Mouse (Mus musculus) megakaryocyte progenitor cell, adult 5-6 weeks (primary cell): ENCODE data around the gene Timm17b. TPM values are rescaled to one million over a fixed set of nuclear protein-coding genes. Genes with fewer than 3 reads are reported as not detected.
A peak's percentile ranks its signal among the peaks of the same experiment; 100 is the strongest.

Experiments
- ATAC-seq: replicated peaks from 2 replicates; pipeline ENCODE4 v1.8.0; 2016; ENCODE audit warnings: mild to moderate bottlenecking, moderate TSS enrichment, inconsistent platforms; ENCODE audit not compliant: poor library complexity
- total RNA-seq, 2 experiments: library from RNA; stranded (forward) in 1 of 2; stranded (reverse) in 1 of 2; fragments of 157-497, 149-512 nt in 1 of 2; fragments of 200-1000 nt in 1 of 2; gene quantifications; 2 replicates each; pipeline versions ENCODE4 v1.2.3 to v1.2.4; 2015 to 2017

Gene Timm17b
- total RNA-seq, 2 experiments from 2014 or later = 90.7 to 116 TPM

DNA sequence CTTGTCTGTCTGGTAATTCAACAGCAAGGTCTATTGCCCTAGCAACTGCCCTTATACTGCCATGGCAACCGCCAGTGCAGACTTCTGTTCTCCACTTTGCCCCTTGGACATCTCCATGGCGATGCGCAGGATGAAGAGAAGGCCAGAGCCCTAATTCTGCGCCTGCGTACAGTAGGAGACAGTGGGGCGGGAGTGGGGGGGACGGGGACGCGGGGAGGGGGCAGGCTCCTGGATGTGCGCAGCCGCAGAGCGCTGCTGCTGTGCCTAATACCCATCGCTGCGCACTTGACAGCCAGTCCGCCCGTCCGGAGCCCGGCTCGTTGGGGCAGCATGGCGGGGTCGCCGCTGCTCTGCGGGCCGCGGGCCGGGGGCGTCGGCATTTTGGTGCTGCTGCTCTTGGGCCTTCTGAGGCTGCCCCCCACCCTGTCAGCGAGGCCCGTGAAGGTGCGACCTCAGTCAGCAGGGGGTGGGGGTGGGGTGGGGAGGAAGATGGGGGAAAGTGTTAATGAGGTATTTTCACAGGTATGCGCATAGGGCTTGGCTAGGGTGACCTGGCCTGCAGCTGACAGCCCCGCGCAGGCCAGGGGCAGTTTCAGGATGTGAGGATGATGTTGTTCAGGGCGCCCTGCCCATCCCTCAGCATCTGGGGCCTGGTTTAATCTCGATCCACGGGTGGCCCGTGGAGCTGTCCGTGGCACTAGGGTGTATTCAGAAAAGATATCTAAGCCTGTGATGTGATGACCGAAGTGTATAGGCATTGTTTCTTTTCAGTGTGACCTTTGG is 20.6 kb downstream of the Timm17b start, which contains the start of gene Pcsk1n:
TSS of gene Pcsk1n (plus strand) at position 222 of the 783 bp plus-strand sequence.
- no peak for ATAC-seq

DNA sequence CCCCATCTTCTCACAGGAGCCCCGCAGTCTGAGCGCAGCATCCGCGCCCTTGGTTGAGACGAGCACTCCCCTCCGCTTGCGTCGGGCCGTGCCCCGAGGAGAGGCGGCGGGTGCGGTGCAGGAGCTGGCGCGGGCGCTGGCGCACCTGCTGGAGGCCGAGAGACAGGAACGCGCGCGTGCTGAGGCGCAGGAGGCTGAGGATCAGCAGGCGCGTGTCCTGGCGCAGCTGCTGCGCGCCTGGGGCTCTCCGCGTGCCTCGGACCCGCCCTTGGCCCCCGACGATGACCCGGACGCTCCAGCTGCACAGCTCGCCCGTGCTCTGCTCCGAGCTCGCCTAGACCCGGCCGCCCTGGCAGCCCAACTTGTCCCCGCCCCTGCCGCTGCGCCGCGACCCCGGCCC is 22.9 kb downstream of the Timm17b start:
- ATAC-seq = no peak

GRCm38 (mm10) chrX:7926266-7926665 is 27.1 kb downstream of the Timm17b start:
- ATAC-seq = no peak

DNA sequence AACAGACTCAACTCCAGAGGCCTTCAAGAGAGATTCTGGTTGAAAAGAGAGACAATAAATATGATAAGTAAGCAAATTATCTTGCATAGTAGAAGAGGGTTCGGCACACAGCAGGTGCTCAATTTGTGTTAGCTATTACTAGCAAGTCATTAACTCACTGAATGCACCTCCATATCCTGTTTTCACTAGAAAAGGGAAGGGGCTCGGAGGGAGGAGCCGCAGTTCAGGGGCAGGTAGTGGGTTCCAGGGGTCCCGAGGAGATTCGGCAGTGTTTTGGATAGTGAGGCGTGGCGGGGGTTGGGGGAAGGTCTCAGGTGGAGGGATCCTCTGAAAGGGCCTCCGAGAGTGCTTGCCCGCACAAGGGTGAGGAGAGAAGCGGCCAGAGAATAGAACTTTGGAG is 28.0 kb downstream of the Timm17b start:
- ATAC-seq = no peak

GRCm38 (mm10) chrX:7928270-7928790 is 29.2 kb downstream of the Timm17b start, which contains the start of gene Eras:
Eras (minus strand) TSS chrX:7928607.
- ATAC-seq = no peak

- peak; percentile 80 for ATAC-seq
Measured at GRCm38 (mm10) chrX:7936874-7937273, 37.7 kb downstream of the Timm17b start.

GRCm38 (mm10) chrX:7937667-7938066 is 38.5 kb downstream of the Timm17b start:
- ATAC-seq = no peak

- ATAC-seq = no peak
Measured at GRCm38 (mm10) chrX:7945618-7946017, 46.5 kb downstream of the Timm17b start.

DNA sequence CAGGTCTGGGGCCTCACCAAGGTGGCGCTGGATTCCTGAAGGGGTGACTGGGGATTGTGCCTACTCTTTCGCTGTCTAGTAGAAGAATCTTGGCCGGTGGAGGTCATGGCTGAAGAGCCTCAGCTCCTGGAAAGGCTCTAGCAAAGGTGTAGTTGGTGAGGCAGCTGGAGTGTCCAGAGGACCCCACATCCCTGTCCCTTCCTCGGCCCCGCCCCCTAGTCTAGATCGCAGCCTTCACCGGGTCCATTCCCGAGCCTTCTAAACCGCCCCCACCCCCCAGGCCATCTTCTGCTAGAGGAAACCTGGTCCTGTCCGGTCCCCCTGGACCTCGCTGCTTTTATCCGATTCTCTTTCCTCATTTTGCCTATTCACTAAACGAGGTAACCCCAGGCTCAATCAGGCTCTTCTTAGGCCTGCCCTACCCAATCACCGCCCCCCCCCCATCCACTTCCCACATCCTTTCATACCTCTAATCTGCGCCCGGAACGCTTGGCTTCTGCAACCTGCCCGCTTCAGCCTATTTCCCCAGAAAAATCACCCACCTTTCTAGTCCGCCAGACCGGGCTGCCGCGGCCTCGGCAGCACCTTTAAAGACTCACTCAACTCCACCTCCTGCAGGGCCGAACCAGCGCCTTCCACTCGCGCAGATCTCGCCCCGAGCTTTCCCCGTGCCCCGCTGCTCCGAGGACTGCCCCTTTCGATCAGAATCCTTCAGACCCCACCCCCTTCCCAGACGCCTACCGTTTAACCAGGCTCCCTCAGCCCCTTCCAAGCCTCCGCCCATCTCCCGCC is 48.1 kb downstream of the Timm17b start, which contains the start of gene Hdac6:
TSS of gene Hdac6 (minus strand) at position 782 of the 792 bp plus-strand sequence.
- ATAC-seq = no peak

DNA sequence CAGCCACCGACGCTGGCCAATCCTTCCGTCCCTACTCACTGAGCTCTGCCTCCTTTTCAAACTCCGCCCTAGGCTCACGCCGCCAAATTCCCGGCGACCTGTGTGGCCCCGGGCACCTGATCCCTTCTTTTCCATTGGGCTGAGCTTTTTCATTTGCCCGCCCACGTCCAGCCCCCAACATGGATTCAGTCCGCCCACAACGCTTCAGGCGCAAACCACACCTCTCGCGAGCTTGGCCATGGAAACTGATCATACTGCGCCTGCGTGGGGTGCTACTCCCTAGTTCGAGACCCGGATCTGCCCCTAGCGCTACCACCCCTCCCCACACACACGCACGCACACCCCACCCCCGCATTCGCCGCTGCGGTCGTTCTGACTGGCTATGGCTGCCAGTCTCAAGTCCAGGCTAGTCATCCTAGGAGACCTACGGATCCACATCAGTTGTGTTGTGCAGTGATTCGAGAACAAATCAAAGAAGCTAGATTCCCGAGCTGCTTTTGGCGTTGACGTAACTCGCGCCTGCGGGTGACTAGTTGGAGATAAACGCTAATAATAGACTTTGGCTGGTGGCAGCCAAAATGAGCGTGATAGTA is 48.8 kb downstream of the Timm17b start:
- ATAC-seq = peak; percentile 98

DNA sequence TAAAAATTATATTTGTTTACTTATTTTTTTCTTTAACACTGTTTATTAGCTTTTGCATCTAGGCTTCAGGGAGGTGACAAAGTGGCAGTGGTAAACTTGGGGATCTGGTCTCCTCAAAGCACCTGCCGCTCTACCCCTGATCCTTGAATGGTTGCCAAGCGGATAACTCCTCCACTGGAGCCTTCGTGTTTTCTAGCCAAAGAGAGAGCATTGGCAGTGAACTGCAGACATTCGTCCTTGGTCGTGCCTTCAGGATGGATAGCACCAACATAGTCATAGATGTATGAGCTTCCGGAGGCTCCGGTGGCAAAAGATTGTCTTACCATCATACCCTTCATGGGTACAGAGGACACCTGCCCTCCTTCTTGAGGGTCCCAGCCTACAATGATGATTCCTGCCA is 50.9 kb downstream of the Timm17b start:
- no peak for ATAC-seq

Other genes with a start within 250 kb of the Timm17b start
- 3.9 and 4.8 TPM in 2 replicates for gene Prickle3, start 242.1 kb upstream of the Timm17b start, total RNA-seq (2015)
- 4.1 and 6.0 TPM in 2 replicates for gene Prickle3, start 242.1 kb upstream of the Timm17b start, total RNA-seq (2017)
- gene Plp2, start 228.0 kb upstream of the Timm17b start, total RNA-seq (2015) = 115 and 133 TPM in 2 replicates
- 26.4 and 37.1 TPM in 2 replicates for gene Plp2, start 228.0 kb upstream of the Timm17b start, total RNA-seq (2017)
- gene Magix, start 218.1 kb upstream of the Timm17b start, total RNA-seq (2015) = not detected in 2 replicates
- gene Magix, start 218.1 kb upstream of the Timm17b start, total RNA-seq (2017) = not detected in 2 replicates
- gene Gpkow, start 202.2 kb upstream of the Timm17b start, total RNA-seq (2015) = 26.8 and 28.2 TPM in 2 replicates
- 19.2 and 24.4 TPM in 2 replicates for gene Gpkow, start 202.2 kb upstream of the Timm17b start, total RNA-seq (2017)
- 27.3 and 39.9 TPM in 2 replicates for gene Wdr45, start 185.0 kb upstream of the Timm17b start, total RNA-seq (2015)
- gene Wdr45, start 185.0 kb upstream of the Timm17b start, total RNA-seq (2017) = 18.4 and 21.7 TPM in 2 replicates
- 0.59 TPM in 1 of 2 replicates, not detected in the other for gene Gm45208, start 177.1 kb upstream of the Timm17b start, total RNA-seq (2015)
- gene Gm45208, start 177.1 kb upstream of the Timm17b start, total RNA-seq (2017) = not detected in 2 replicates
- 11.1 and 15.3 TPM in 2 replicates for gene Praf2, start 170.9 kb upstream of the Timm17b start, total RNA-seq (2015)
- gene Praf2, start 170.9 kb upstream of the Timm17b start, total RNA-seq (2017) = 3.4 and 4.9 TPM in 2 replicates
- 0.88 and 1.2 TPM in 2 replicates for gene Ccdc120, start 148.5 kb upstream of the Timm17b start, total RNA-seq (2015)
- gene Ccdc120, start 148.5 kb upstream of the Timm17b start, total RNA-seq (2017) = 0.33 and 1.1 TPM in 2 replicates
- gene Tfe3, start 136.8 kb upstream of the Timm17b start, total RNA-seq (2015) = 12.2 and 14.6 TPM in 2 replicates
- gene Tfe3, start 136.8 kb upstream of the Timm17b start, total RNA-seq (2017) = 4.6 and 7.1 TPM in 2 replicates
- gene Gripap1, start 109.6 kb upstream of the Timm17b start, total RNA-seq (2015) = 34.4 and 34.9 TPM in 2 replicates
- 48.6 and 69.7 TPM in 2 replicates for gene Gripap1, start 109.6 kb upstream of the Timm17b start, total RNA-seq (2017)
- gene Kcnd1, start 77.1 kb upstream of the Timm17b start, total RNA-seq (2015) = 0.34 and 0.42 TPM in 2 replicates
- 0.21 and 0.68 TPM in 2 replicates for gene Kcnd1, start 77.1 kb upstream of the Timm17b start, total RNA-seq (2017)
- gene Otud5, start 58.0 kb upstream of the Timm17b start, total RNA-seq (2015) = 33.0 and 33.7 TPM in 2 replicates
- gene Otud5, start 58.0 kb upstream of the Timm17b start, total RNA-seq (2017) = 48.6 and 58.7 TPM in 2 replicates
- 5.9 TPM in 2 replicates for gene Pim2, start 21.1 kb upstream of the Timm17b start, total RNA-seq (2015)
- gene Pim2, start 21.1 kb upstream of the Timm17b start, total RNA-seq (2017) = 1.2 and 1.5 TPM in 2 replicates
- 8.9 and 10.4 TPM in 2 replicates for gene Slc35a2, start 15.3 kb upstream of the Timm17b start, total RNA-seq (2015)
- gene Slc35a2, start 15.3 kb upstream of the Timm17b start, total RNA-seq (2017) = 12.2 and 25.1 TPM in 2 replicates
- 25.1 and 30.3 TPM in 2 replicates for gene Pqbp1, start 88 bp upstream of the Timm17b start, total RNA-seq (2015)
- 136 and 167 TPM in 2 replicates for gene Pqbp1, start 88 bp upstream of the Timm17b start, total RNA-seq (2017)
- gene Gm10491, start 8.5 kb downstream of the Timm17b start, total RNA-seq (2015) = not detected in 2 replicates
- not detected in 2 replicates for gene Gm10491, start 8.5 kb downstream of the Timm17b start, total RNA-seq (2017)
- gene Gm10490, start 10.2 kb downstream of the Timm17b start, total RNA-seq (2015) = not detected in 2 replicates
- not detected in 2 replicates for gene Gm10490, start 10.2 kb downstream of the Timm17b start, total RNA-seq (2017)
- gene Pcsk1n, start 20.5 kb downstream of the Timm17b start, total RNA-seq (2015) = not detected in 2 replicates
- not detected in 2 replicates for gene Pcsk1n, start 20.5 kb downstream of the Timm17b start, total RNA-seq (2017)
- gene Eras, start 29.2 kb downstream of the Timm17b start, total RNA-seq (2015) = not detected in 2 replicates
- gene Eras, start 29.2 kb downstream of the Timm17b start, total RNA-seq (2017) = not detected in 2 replicates
- 9.2 and 10.4 TPM in 2 replicates for gene Hdac6, start 48.5 kb downstream of the Timm17b start, total RNA-seq (2015)
- gene Hdac6, start 48.5 kb downstream of the Timm17b start, total RNA-seq (2017) = 6.5 and 7.6 TPM in 2 replicates
- gene Gata1, start 78.7 kb downstream of the Timm17b start, total RNA-seq (2015) = 10.7 and 26.3 TPM in 2 replicates
- 8.7 and 20.8 TPM in 2 replicates for gene Gata1, start 78.7 kb downstream of the Timm17b start, total RNA-seq (2017)
- not detected in 2 replicates for gene Glod5, start 119.1 kb downstream of the Timm17b start, total RNA-seq (2015)
- not detected in 2 replicates for gene Glod5, start 119.1 kb downstream of the Timm17b start, total RNA-seq (2017)
- gene Suv39h1, start 175.4 kb downstream of the Timm17b start, total RNA-seq (2015) = 53.5 and 64.6 TPM in 2 replicates
- gene Suv39h1, start 175.4 kb downstream of the Timm17b start, total RNA-seq (2017) = 79.2 and 81.6 TPM in 2 replicates
- 73.0 and 75.7 TPM in 2 replicates for gene Was, start 191.1 kb downstream of the Timm17b start, total RNA-seq (2015)
- gene Was, start 191.1 kb downstream of the Timm17b start, total RNA-seq (2017) = 98.9 and 103 TPM in 2 replicates
- gene Wdr13, start 233.5 kb downstream of the Timm17b start, total RNA-seq (2015) = 11.9 and 14.4 TPM in 2 replicates
- gene Wdr13, start 233.5 kb downstream of the Timm17b start, total RNA-seq (2017) = 16.3 and 25.5 TPM in 2 replicates
- 1,002 and 1,150 TPM in 2 replicates for gene Rbm3, start 246.5 kb downstream of the Timm17b start, total RNA-seq (2015)
- gene Rbm3, start 246.5 kb downstream of the Timm17b start, total RNA-seq (2017) = 1,310 and 1,340 TPM in 2 replicates